Mouse (Mus musculus) right cerebral cortex, adult 2 months (tissue): Measurements from ENCODE around the gene Cracr2b.

Experiments
- DNase-seq, 2 experiments: peaks; one replicate each; pipeline ENCODE4 v3.0.0; 2021 to 2022; ENCODE audit warnings: low spot score in 2 of 2

Cracr2b gene

GRCm38 (mm10) chr7:141454967-141455551 is 5.8 kb upstream of the Cracr2b start, which contains the start of gene Pnpla2:
TSS of gene Pnpla2 (plus strand) at chr7:141455198.
- DNase-seq, result peak; percentile 90 to 91

GRCm38 (mm10) chr7:141455610-141456314 is 5.1 kb upstream of the Cracr2b start:
- peak in 1 of 2 experiments; percentile 53 for DNase-seq

- no peak for DNase-seq
Observed at GRCm38 (mm10) chr7:141456739-141457138, 4.2 kb upstream of the Cracr2b start.

GRCm38 (mm10) chr7:141457236-141457635 is 3.7 kb upstream of the Cracr2b start:
- DNase-seq, result no peak

- no peak for DNase-seq
Observed at GRCm38 (mm10) chr7:141457986-141458660, 2.8 kb upstream of the Cracr2b start.

GRCm38 (mm10) chr7:141458661-141459060 is 2.2 kb upstream of the Cracr2b start:
- no peak for DNase-seq

- DNase-seq, result no peak
Observed at GRCm38 (mm10) chr7:141459301-141459711, 1.6 kb upstream of the Cracr2b start.

- no peak for DNase-seq
Observed at GRCm38 (mm10) chr7:141460001-141460390, 898 bp upstream of the Cracr2b start.

- no peak for DNase-seq
Observed at GRCm38 (mm10) chr7:141461521-141462332, 833 bp downstream of the Cracr2b start.

- no peak for DNase-seq
Observed at GRCm38 (mm10) chr7:141462333-141462821, 1.5 kb downstream of the Cracr2b start.

- DNase-seq, result no peak
Observed at GRCm38 (mm10) chr7:141463824-141464602, 3.1 kb downstream of the Cracr2b start.

GRCm38 (mm10) chr7:141464603-141465201 is 3.8 kb downstream of the Cracr2b start:
- DNase-seq, result no peak

- no peak for DNase-seq
Observed at GRCm38 (mm10) chr7:141465388-141466044, 4.6 kb downstream of the Cracr2b start.

GRCm38 (mm10) chr7:141466045-141466394 is 5.1 kb downstream of the Cracr2b start:
- DNase-seq, result no peak

GRCm38 (mm10) chr7:141466607-141467148 is 5.8 kb downstream of the Cracr2b start:
- no peak for DNase-seq

- DNase-seq, result peak; percentile 67 to 69
Observed at GRCm38 (mm10) chr7:141467230-141468030, 6.5 kb downstream of the Cracr2b start, which contains the start of gene Cd151. TSS of gene Cd151 (plus strand) at chr7:141467392.

- no peak for DNase-seq
Observed at GRCm38 (mm10) chr7:141468164-141468521, 7.2 kb downstream of the Cracr2b start.

GRCm38 (mm10) chr7:141468522-141469211 is 7.8 kb downstream of the Cracr2b start:
- peak; percentile 62 to 67 for DNase-seq
